Mouse (Mus musculus) right cerebral cortex, postnatal 10 days (tissue): Measurements from ENCODE around the gene Ccdc174.
"Not testable (repeated sequence)": the region's sequence is repeated elsewhere in the genome, so short reads cannot be mapped to it uniquely, and the experiment has no call there.

Experiments used
- DNase-seq, 2 experiments: peaks; one replicate each; pipeline ENCODE4 v3.0.0; 2021; ENCODE audit warnings: low spot score in 2 of 2

The Ccdc174 gene

DNA sequence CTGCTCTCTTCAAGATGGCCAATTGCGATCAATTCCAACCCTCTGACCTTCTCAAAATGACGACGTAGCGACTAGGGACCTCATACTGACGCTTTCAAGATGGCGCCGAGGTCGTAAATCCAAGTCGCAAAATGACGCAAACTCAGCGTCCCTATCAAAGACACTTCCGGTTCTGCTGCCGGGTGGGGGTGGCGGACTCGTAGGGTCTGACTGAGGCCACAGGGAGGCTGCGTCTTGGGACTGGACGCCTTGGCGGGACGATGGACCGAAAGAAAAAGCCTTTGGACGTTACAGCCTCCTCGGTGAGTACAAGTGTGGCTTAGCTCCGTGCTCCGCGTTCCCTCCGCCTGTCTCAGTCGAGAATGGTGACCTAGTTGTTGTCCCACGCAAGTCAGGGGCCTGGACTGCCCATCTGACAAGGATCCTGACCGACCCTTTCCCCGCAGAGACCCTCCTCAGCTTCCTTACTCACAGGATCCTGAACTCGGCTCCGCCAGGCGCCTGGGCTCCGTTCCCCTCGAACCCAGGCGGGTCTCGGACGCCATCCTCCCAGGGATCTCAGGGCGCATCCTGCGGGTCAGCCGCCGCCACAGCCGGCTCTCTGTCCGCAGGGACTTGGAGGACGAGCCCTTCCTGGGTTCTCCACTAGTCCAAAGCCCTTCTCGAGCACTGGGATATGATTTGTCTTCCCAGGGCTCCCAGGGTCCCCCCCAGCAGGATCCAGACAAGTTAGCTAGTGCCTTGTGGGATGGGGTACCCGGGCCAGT is at the start of gene Ccdc174:
Gene Ccdc174, plus strand, starts transcription at position 169 of the 767 bp plus-strand sequence.
- peak; percentile 96 to 97 for DNase-seq

DNA sequence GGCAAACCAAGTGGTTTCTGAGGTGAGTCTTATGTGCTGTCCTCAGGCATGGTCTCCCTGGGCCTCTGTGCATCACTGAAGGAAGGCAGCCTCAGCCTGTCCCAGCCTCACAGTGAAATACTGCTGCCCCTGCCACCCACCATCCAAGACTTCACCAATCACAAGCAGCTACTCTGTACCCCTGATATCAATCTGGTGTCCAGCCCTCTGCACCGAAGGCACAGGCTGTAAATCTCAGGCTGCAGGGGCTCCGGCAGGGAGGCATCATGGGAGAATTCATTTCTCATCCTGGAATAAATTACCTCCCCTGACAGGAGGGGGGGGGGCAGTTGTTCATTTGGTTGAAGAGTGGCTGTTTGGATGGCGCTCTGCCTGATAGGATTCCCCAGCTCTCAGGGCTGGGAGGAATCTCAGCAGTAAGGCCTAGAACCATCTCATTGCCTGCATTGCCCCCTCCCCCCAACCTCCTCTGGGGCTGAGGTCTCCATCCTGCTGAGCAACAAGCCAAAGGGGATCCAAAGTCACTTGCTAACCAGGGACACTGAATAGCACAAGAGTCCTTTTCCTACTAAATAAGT is 44.9 kb upstream of the Ccdc174 start:
- no peak for DNase-seq

DNA sequence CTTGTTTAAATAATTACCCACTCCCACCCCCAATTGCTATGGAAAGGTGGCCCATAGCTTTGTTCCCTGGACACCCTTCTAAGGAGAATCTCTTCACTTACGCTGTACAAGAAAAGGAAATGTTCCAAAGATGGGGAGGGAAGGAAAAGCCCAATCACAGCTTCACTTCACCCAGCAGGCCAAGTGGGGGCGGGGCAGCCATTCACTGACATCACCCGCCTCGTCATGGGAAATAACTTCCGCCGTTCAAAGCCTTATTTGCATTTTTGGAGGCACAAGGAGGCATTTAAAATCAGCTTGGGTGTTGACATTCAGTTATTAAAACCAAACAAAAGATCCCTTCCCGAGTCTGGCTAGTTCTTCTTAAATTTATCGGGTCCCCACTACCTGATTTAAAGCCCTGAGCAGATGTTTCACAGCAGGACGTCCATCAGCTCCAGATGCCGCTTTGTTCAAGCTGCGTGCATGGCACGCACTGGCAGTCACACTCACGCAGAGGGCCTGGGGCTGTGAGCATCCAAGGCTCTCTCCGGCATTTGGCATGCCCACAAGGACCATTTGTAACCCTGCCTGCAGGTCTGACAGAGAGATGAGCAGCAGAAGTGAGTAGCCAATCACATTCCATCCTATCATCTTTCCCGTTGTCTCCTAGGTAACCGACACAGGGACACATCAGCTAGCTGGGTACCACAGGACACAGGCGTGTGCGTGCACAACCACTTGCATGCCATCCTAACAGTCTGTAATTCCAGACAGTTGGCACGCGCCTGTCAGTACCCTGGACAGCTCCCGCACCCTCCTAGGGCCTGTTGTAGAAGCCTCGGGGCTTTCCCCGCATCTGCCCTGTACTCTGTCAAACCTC is 38.6 kb upstream of the Ccdc174 start:
- DNase-seq = peak; percentile 86 to 90

DNA sequence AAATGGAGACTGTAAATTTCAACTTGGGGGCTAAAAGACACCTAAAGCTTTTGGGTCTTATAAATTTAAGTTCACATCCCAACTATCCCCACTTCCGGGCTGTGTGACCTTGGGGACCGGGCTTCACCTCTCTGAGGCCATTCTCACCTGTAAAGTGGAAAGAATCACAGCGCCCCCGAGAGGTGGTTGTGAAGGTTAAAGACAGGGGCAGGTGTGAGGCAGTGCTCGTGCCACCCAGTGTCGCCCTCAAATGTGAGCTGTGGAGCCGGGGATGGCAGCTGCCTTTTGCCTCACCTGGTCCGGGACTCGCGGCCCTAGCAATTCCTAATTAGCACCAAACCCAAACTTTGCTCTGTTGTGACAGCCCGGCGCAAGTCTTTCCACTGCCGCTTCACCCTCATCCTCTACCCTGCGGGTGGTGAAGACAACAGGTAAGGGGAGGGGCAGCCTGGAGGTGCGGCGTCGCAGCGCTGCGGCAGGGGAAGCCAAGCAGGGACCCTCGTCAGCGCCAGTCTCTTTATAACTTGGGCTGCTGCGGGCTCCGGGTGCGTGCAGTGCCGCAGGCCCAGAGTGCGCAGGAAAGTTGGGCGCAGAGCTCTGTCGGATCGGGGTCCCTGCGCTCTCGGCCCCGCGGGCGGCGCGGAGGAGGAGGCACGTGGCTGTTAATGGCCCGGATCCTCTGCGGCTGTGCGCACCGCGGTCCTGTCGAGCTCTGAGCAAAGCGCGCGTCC is 34.8 kb upstream of the Ccdc174 start:
- peak in 1 of 2 experiments; percentile 45 for DNase-seq

DNA sequence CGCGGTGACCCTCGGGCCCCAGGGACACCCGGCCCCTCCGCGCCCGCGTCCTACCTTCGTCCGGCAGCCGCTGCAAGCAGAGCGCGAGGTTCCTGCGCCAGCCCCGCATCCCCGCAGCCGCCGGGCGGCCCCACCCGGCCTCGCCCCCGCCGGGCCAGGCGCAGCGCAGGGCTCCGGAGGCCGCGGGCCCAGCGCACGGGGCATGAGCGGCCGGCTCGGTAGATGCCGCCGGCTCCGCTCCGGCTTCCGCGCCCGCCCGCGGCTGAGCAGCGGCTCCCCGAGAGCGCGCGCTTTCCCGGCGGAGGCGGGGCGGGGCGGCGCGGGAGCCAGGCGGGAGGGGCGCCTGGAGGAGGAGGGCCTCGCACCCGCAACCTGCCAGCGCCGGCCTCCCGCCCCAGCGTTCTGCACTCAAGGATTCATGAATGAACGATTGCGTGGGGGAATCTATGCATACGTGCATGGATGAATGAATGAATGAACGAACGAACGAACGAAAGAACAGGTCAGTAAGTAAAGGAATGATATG is 34.2 kb upstream of the Ccdc174 start:
- DNase-seq = peak; percentile 48 to 57

DNA sequence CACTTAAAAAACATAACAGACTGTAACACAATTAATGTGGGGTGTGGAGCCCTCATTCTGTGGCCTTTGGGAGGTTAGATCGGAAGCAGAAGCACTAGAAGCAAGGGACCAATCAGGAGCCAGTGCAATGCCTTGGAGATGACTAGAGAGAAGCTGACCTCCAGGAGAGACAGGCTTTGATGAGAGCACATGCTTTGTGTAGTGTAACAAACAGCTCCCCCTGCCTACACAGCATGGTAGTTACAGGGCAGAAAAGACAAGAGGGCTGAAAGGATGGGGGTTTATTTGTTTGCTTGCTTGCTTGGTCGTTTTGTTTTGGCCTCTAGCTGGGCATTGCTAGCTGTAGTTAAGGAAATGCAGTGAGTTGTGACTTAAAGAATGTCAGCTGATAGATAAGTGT is 25.3 kb upstream of the Ccdc174 start:
- DNase-seq = no peak

DNA sequence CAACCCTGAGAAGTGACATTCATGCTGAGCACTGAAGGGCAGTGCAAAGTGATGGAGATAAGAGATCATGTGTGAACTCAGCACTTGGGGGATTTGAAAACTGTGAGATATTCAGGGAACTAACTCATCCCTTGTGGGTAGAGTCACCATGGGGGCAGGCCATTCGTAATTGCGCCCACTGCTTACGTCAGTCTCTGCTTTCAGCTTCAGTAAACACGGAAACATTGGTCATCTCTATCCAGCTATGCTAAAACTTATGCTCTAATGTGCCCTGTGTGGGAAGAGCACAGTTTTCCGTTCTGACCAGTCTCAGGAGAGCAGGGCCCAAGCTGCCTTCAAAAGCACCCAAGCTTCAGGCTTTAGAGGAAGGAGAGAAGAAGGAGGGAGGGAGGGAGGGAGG is 19.5 kb upstream of the Ccdc174 start:
- no peak for DNase-seq

DNA sequence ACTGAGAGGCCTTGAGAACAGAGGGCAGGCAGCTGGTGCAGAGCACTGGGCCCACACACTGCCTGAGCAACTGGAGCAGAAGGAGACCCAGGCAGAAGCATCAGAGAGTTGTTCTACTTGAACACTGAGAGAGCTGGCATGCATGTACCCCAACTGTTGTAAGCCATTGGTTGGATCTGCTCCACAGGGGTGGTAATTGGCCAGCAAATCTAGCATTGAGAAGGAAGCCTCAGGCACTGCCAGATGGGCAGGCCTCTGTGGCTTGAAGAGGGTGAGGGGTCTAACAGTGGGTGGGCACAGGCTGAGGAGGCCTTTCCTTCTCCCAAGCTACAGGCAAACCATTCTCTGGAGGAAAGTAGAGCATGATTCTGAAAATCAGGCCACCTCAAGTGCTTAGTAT is 15.0 kb upstream of the Ccdc174 start:
- DNase-seq = no peak

DNA sequence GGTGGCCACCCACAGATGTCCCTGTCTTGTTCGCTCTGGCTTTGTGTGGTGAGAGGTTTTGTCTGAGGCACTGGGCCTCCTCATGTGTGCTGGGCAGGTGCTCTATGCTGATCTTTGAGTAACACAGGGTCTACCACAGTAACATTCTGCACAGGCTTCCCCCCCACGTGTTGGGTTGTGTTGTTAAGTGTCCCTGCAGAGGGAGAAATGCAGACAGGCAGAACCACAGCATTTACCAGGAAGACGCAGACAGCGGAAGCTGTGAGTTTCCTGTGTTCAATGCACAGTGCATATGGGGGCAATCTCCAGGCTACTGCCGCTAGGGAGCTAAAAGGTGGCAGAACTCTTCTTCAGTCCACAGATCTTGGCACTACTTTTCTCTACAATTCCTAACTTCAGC is 13.3 kb upstream of the Ccdc174 start:
- DNase-seq = no peak

DNA sequence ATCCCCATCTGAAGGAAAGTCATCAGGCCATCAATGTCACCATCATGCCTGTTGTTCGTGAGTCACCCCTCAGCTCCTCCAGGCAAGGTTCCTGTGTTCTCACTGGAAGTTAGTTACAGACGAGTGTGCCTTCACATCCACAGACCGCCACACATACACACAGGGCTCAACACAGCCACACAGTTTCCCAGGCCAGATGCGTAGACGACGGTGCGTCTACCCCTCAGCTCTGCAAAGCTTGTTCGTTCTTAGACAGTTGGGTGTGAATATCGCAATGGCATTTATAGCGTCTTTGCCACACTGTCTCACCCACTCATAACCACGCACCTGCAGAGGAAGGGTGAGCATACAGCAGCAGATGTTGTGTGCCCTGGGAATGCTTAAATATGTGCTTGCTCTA is 12.3 kb upstream of the Ccdc174 start:
- DNase-seq = peak in 1 of 2 experiments; percentile 39

DNA sequence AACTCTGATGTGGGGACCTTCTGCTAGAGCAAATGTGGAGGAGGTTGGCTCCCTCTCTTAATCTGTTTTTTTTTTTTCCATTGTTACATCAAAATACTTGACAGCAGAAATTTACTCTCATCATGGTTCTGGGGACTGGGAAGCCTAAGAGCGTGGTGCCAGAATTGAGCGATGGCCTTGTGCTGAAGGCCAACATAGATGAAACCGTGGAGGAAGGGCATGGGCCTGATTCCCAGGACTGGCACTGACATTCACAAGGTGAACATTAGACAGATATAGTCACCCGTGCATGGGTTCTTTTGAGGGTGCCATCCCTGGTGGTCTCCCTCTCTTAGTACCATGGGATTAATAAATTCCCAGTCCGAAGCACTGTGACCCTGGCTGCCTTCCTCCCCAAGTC is 9.8 kb upstream of the Ccdc174 start:
- no peak for DNase-seq

DNA sequence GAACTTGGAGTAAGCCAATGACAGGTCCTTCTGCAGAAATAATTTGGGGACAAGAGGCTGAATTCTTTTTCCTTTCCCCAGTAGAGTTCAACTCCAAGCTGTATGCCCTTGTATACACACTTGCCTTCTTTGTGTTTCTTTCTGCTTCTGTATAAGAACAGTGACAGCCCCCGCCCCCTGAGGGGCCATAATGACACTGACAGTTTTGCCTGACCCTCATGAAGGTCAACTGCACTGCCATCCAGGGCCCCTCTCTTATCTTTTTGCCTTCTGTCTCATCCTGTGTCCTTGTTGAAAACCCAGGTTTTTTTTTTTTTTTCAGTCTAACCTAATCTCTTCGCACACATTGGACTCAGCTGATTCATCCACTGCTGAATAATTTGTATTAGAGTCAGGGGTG is 5.1 kb upstream of the Ccdc174 start:
- no peak for DNase-seq

DNA sequence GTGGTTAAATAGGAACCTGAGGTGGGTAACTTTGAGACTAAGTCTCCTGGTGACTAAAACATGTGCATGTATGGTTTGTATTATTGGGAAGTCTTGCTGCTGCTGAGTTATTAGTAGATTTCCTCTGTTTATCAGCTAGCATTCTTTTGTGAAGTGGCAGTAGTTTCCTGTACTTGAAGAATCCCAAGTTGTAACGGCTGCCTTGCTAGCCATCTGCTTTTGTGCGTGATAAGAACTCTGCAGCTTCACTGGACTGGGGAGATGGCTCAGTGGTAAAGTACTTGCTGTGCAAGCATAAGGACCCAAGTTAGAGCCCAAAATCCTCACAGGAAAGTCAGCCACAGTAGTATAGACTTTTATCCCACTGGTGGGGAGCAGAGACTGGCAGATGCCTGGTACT is 6.0 kb downstream of the Ccdc174 start:
- no peak for DNase-seq

DNA sequence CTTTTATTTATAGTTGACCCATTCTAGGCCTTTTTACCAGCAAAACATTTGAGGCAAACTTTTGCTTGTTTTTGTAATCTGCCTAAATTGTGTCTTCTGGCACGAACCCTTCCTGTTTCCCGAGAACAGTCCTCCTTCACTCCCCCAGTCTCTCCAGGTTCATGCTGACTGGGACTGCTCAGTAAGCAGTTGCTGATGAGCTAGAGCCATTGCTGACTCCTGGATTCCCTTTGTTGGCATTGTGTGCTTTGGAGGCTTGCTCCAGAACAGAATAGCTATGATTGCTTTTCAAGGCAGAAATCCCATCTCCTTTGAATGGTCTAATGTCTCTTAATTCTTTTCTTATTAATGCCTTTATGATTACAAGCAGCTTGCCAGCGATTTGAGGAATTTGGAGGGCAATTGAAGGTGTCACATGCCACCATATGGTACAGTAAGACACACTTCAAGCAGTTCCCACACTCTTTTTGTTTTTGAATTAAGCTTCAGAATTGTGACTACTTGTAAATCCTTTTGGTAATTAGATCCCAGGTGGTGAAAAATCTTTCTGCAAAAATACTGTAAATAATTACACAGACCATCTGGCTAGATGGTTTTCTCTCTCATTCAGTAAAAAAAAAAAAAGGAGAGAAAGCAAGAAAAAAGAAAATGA is 11.5 kb downstream of the Ccdc174 start:
- no peak for DNase-seq

DNA sequence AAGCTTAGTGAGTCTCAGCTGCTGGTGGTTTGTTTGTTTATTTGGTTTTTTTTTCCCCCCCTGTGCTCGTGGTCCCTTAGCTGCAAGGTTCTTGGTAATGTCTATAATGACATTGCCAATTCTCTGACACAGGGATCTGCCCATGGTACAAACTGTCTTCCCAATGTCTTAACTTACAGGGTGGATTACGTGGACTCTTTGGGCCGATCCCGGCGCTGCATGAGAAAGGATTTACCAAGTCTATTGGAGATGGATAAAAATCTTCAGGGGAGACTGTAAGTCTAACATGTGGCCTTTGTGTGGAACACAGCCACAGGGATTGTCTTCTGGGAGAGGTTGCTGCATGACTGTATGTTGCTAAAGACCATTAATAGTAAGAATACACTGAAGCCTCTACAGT is 12.8 kb downstream of the Ccdc174 start:
- DNase-seq = no peak

DNA sequence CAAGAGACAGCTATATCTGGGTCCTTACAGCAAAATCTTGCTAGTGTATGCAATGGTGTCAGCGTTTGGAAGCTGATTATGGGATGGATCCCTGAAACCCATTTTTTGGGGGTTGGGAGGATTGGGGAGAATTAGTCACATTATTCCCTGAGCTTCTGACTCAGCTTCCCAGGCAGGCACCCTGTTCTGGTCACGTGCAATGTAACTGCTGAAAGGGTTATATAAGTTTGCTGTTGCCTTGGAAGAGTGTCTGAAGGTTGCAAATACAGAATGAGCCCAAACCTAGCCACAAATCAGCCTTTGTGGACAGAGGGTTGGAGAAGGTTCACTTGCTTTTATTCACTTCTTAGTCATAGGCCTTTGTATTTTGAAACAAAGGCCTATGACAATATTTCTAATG is 13.9 kb downstream of the Ccdc174 start:
- DNase-seq = no peak

DNA sequence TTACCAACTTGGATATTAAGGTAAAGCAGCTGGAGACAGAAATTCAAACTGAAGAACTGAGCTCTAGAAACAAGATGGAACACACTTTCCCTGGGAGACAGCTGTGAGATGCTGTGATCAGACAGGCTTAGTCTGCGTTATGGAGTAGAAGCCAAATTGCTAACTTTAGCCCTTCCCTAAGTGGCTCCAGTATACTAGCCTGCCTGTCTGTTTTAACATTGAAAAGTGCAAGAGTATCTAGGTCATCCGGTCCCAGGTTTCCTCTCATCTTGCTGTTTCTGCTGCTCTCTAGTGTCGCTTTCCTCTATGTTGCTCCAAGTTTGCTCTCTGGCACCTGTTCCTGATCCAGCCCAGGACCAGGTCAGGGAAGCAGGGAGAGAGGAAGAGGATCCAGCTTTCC is 18.9 kb downstream of the Ccdc174 start:
- no peak for DNase-seq

DNA sequence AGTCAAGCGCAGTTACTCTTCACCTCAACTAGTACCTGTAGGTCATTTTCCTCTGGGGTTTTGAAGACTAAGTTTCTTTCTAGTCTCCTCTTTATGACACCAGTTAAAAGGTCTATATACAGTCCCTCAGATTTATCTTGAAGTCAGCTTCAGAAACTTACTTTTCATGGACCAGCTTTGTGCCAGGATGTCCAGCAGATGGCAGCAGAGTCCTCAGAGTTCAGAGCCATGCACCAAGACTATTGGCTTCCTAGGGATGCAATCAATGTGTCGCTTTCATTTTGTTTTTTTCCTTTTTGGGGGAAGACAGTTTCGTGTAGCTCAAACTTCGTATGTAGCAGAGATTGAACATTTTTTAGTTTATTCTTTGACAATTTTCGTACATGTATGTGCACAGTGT is 23.7 kb downstream of the Ccdc174 start:
- peak; percentile 80 to 89 for DNase-seq

DNA sequence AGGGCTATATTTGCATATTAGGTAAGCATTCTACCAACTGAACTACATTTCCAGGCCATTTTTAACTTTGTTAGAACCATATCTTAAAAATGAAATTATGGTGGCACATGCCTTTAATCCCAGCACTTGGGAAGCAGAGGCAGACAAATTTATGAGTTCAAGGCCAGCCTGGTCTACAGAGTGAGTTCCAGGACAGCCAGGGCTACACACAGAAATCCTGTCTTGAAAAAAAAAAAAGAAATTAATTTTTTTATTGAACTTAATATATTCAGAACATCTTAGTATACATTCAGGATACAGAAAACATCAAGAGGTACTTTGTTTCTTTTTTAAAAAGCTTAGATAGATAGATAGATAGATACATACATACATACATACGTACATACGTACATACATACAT is 24.7 kb downstream of the Ccdc174 start, which contains the start of gene 4930590J08Rik:
Gene 4930590J08Rik, plus strand, starts transcription at position 301 of the 400 bp plus-strand sequence.
- DNase-seq = not testable (repeated sequence)

DNA sequence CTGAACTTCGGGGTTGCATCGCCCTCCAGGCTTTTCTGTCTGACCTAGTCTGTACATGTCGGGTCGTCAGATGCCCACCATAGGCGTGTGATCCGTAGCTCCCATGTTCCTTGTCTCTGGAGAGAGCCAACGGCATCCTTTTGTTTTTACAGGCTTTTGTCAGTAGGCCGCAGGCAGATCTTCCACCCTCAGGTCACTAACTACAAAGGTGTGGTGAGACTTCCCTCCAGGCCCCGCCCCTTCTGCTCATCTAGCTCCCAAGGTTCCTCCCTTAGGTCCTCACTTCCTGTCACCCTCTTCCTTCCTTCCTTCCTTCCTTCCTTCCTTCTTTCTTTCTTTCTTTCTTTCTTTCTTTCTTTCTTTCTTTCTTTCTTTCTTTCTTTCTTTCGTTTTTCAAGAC is 36.2 kb downstream of the Ccdc174 start:
- no peak for DNase-seq

DNA sequence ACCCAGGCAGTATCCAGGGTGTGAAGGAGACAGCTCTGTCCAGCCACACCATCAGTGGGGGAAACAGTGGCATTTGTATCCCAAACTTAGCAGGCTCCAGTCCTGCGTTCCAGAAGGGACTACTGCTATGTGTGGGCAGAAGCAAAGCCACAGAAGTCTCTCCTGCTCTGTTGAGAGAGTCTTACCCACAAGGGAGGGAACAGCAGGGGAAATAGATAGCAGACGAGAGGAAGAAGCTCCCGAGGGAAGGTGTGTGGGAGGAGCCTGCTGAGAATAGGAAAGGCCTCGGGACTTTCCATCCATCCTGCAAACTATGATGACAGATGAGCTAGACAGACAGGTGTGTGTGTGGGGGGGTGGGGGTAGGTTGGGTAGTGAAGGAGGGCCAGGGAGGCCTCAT is 39.4 kb downstream of the Ccdc174 start:
- peak; percentile 45 to 71 for DNase-seq
